Mouse (Mus musculus) cortical plate, adult 2 months (tissue): ENCODE results near the gene Clec3b. TPM values are rescaled to one million over a fixed set of nuclear protein-coding genes. Genes with fewer than 3 reads are reported as not detected.

Source experiments
- H3K27ac ChIP-seq: fragments of 200-500 bp; 2 replicates; pipeline ENCODE4 v1.5.1; 2012; ENCODE audit warnings: low read length, control low read depth, inconsistent platforms; ENCODE audit not compliant: insufficient read depth
- H3K4me1 ChIP-seq: fragments of 200-500 bp; 2 replicates; pipeline ENCODE4 v1.6.1; 2011; ENCODE audit warnings: low read length; ENCODE audit not compliant: control insufficient read depth, insufficient read depth
- H3K4me3 ChIP-seq: fragments of 200-500 bp; 2 replicates; pipeline ENCODE4 v1.5.1; 2011; ENCODE audit warnings: mild to moderate bottlenecking, low read length, control low read depth; ENCODE audit not compliant: insufficient read depth
- CTCF ChIP-seq: fragments of 200-500 bp; IDR thresholded peaks from 2 replicates; pipeline ENCODE4 v1.5.1; 2011; ENCODE audit warnings: mild to moderate bottlenecking, control low read depth, low read length; ENCODE audit not compliant: insufficient read depth; ENCODE audit errors: extremely low read depth
- POLR2A ChIP-seq: fragments of 200-500 bp; IDR thresholded peaks from 2 replicates; pipeline ENCODE4 v1.6.1; 2011; ENCODE audit warnings: mild to moderate bottlenecking, low read length, control low read depth; ENCODE audit not compliant: insufficient read depth; ENCODE audit errors: extremely low read depth
- polyA plus RNA-seq: library from polyadenylated mRNA; depleted of rRNA; stranded (reverse); fragments of >200 nt; gene quantifications from 2 replicates; pipeline ENCODE4 v1.2.3, GENCODE M21; 2012; rRNA removed

The Clec3b gene
- polyA plus RNA-seq, 1 experiment: 4.0 TPM

DNA sequence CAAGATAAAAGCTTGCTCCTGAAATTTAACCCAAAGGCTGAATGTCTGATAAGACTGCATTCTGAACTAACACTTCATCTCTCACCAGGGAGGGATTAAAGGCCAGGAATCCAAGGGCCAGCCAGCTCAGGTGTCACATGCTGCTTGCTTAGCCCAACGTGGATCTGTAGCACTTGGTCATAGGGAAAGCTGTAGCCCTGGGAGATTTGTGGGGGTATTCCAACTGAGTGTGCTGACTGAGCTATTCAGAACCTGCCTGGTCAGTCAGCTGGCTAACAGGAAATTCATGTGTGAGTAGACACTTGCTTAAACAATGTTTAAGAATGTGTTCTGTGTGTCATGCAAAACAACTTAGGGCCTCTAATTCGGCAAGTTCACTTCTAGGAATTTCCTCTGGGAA, 55.8 kb downstream of the Clec3b start:
- TF ChIP-seq CTCF: no peak
- no peak for TF ChIP-seq POLR2A
- H3K4me3 ChIP-seq: no peak overlapping the region
- no peak overlapping the region for H3K27ac ChIP-seq
- H3K4me1 ChIP-seq: no peaks in the 10 kb centered on the region

DNA sequence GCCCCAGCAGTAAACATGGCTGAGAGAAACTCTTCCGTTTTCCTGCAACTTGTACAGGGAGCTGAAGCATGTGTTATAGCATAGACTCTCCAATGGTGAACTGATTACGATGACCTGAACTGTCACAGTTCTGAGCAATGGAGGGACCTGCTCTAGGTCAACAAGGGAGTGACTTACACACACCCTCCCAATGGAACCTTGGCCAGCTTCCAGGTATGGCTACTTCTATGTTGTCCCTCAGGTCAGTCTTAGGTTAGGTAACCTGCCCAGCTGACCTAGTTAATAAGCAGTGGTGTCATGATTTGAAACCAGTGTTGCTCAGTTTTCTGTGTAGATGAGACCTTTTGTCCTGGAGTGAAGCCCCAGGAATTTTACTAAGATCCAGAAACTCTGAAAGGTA, 56.2 kb downstream of the Clec3b start:
- TF ChIP-seq CTCF (no peak), POLR2A (no peak)
- H3K4me3 ChIP-seq: no peak overlapping the region

More for the DNA sequence above, 56.2 kb downstream of the Clec3b start:
- Histone ChIP-seq H3K4me1 (no peaks in the 10 kb centered on the region), H3K27ac (no peak overlapping the region)

Other genes with a start within 250 kb of the Clec3b start
- gene Zfp105, start 227.9 kb upstream of the Clec3b start, polyA plus RNA-seq: 4.7 TPM in 2 replicates
- gene 1110059G10Rik, start 199.9 kb upstream of the Clec3b start, polyA plus RNA-seq: 18.9 and 20.0 TPM in 2 replicates
- gene Kif15, start 199.9 kb upstream of the Clec3b start, polyA plus RNA-seq: 0.79 and 0.92 TPM in 2 replicates
- gene Tmem42, start 129.6 kb upstream of the Clec3b start, polyA plus RNA-seq: 38.5 and 38.7 TPM in 2 replicates
- 0.86 and 0.93 TPM in 2 replicates for gene Tgm4, start 116.2 kb upstream of the Clec3b start, polyA plus RNA-seq
- 73.6 and 75.1 TPM in 2 replicates for gene Zdhhc3, start 37.7 kb upstream of the Clec3b start, polyA plus RNA-seq
- gene Exosc7, start 37.7 kb upstream of the Clec3b start, polyA plus RNA-seq: 60.8 and 65.1 TPM in 2 replicates
- gene Cdcp1, start 65.1 kb downstream of the Clec3b start, polyA plus RNA-seq: 0.65 and 0.66 TPM in 2 replicates
- gene Tmem158, start 109.8 kb downstream of the Clec3b start, polyA plus RNA-seq: 44.8 and 53.4 TPM in 2 replicates
- gene Lars2, start 216.0 kb downstream of the Clec3b start, polyA plus RNA-seq: 1,836 and 4,688 TPM in 2 replicates